Comparison of ENCODE assay signal across 8 mouse cellular contexts in genomic region chrX:7604879-7605574, GRCm38 (mm10). TPM values are rescaled to one million over a fixed set of nuclear protein-coding genes. Genes with fewer than 3 reads are reported as not detected.
DNase-seq lines count a peak whose midpoint lies in the region; ATAC-seq and TF ChIP-seq lines count a peak whose summit lies in the region.

Ccdc22 (minus strand) TSS chrX:7605517.

- CTCF ChIA-PET in Patski (lab: Charles Lee): no interaction called here

- ATAC-seq in Patski: peak; percentile 44
- ATAC-seq in hindbrain, embryonic 14.5 days (ENCODE audit: low FRiP score): peak; percentile 92

- peak within 1 kb of the TSS; percentile 52 for H3K4me2 ChIP-seq in hindbrain, embryonic 14.5 days (replicated peaks)

- POLR2A ChIA-PET in Patski (lab: Charles Lee): no interaction called here

- H3K9me3 ChIP-seq in hindbrain, embryonic 14.5 days (ENCODE audit: control insufficient read depth, low read length): no peaks in the 10 kb centered on the region

- DNase-seq in Patski (ENCODE audit: low read depth, low spot score): peak; percentile 4
- DNase-seq in cerebellum, postnatal 14 days: peak; percentile 85 to 86
- peak; percentile 58 to 64 for DNase-seq in frontal cortex, postnatal 25 days (ENCODE audit: low spot score in 2 of 2)
- DNase-seq in hindbrain, embryonic 14.5 days (ENCODE audit: low spot score): peak; percentile 84
- peak; percentile 78 to 81 for DNase-seq in layer of hippocampus, postnatal 36 days
- DNase-seq in lung, postnatal 36 days: peak; percentile 93
- DNase-seq in retina, postnatal 1 day: peak; percentile 89
- DNase-seq in urinary bladder, adult 18-20 months (ENCODE audit: low spot score in 2 of 2): peak; percentile 44 to 76

- TF ChIP-seq CTCF in Patski (IDR thresholded peaks at IDR 0.05): no peak

- 19% methylated on average over 28 of the region's 28 CpGs for WGBS in hindbrain, embryonic 14.5 days

- in situ Hi-C loops in Patski (cut with MboI; ENCODE audit: low pct_unique_long_range_greater_than_20kb): no loop called here

- H3K4me3 ChIP-seq in hindbrain, embryonic 14.5 days (replicated peaks; ENCODE audit: low read length): peak within 1 kb of the TSS; percentile 36

- peaks cover 17% of the 10 kb centered on the region for H3K27me3 ChIP-seq in Patski
- H3K27me3 ChIP-seq in hindbrain, embryonic 14.5 days (ENCODE audit: control insufficient read depth, insufficient read depth, low read length): no peaks in the 10 kb centered on the region

- H3K9ac ChIP-seq in hindbrain, embryonic 14.5 days: peak within 1 kb of the TSS; percentile 39

- no peaks in the 10 kb centered on the region for H3K36me3 ChIP-seq in hindbrain, embryonic 14.5 days (replicated peaks; ENCODE audit: control insufficient read depth, insufficient read depth)

- H3K4me1 ChIP-seq in hindbrain, embryonic 14.5 days (replicated peaks; ENCODE audit: control insufficient read depth, insufficient read depth, low read length): no peaks in the 10 kb centered on the region

- H3K27ac ChIP-seq in hindbrain, embryonic 14.5 days: no peak within 1 kb of the TSS

RNA-seq across cellular contexts. Expression of gene Ccdc22, which starts in this region (rescaled TPM):
- polyA plus RNA-seq in Patski (2021): 38.4 TPM
- 26.6 and 28.0 TPM in 2 replicates for polyA plus RNA-seq in hindbrain, embryonic 14.5 days (2014; fragmentation: Nextera tagmentation; extraction: Ambion mirVana)
- 10 to 100 TPM; 23.7 to 26.3 TPM for total RNA-seq in layer of hippocampus, postnatal 36 days (2021)

Comparison
In these comparisons a context has a peak if more than half of its experiments do, and no peak if none do; other contexts are left out.
1. DNase-seq: peak in every context shown above with its lines; median percentile 93 in lung, postnatal 36 days; 89 in retina, postnatal 1 day; 86 in cerebellum, postnatal 14 days; 84 in hindbrain, embryonic 14.5 days; 80 in layer of hippocampus, postnatal 36 days; 61 in frontal cortex, postnatal 25 days; 60 in urinary bladder, adult 18-20 months; 4 in Patski.